Mouse (Mus musculus): ENCODE measurements around the gene Pak7.
"Not testable (repeated sequence)": the region's sequence is repeated elsewhere in the genome, so short reads cannot be mapped to it uniquely, and the experiment has no call there.

Pak7 gene

DNA sequence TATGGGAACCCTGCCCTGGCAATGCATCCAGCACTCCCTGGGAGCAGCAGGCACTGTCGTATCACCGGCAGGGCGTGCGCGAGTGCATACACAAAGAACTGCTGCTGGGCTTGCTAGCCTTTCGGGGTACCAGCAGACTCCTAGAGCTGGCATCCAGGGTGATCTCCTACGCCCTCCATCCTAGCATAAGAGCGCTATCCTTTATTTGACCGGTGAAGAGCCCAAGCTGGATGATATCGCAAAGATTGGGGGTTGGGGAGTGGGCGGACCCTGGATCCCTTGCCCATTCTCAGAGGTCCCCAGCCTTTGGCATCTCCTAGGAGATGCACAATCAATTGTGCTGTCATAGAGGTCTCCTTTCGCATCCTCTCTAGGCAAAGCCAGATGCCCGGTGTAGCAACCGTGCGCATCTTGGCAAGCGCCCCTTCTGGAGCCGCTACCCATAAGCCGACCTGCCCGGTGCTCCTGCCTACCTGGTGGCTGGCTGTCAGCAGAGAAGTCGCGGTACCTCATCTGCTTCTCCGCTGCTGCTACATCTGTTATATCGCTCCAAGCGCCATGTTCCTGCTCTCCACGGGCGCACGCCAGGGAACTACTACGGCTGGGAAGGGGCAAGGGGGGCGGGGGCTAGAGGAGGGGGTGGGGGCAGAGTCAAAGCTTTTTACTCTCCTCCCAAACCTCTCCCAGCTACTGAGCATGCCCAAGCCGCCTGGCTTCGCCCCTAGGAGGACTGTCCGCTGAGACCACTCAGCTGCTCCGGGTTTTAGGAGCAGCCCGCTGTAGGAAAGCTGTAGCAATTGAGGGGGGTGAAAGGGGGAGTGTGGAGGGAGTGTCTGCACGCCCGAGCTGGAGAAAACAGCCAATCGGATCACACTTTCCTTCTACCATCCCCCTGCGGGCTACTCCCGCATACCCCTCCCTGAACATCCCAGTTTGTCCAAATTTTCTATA, at the start of gene Pak7:
Gene Pak7, minus strand, starts transcription at position 787 of the 951 bp plus-strand sequence.
- peak; percentile 71 to 81 for DNase-seq (ENCODE audit: low spot score in 2 of 2)

DNA sequence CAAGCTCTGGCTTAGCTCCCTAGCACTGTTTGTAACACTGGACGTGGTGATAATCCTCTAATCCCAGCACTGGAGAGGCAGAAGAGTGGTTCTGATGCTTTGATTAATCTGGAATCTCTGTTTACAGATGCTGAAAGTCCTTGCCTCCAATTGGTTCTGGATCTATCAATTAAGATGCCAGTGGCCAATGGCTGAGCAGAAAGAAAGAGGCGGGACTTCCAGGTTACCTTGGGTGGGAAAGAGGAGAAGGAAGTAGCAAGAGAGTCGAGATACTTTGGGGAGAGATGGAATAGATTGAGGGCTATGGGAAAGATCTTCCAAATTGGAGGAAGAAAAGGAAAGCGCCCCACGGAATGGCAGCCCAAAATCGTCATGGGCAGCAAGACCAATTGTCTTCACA, 37.8 kb upstream of the Pak7 start:
- no peak for DNase-seq (ENCODE audit: low spot score in 2 of 2)

- no peak for DNase-seq (ENCODE audit: low spot score in 2 of 2)
These were observed 31.8 kb upstream of the Pak7 start for GRCm38 (mm10) chr2:136419543-136419942.

DNA sequence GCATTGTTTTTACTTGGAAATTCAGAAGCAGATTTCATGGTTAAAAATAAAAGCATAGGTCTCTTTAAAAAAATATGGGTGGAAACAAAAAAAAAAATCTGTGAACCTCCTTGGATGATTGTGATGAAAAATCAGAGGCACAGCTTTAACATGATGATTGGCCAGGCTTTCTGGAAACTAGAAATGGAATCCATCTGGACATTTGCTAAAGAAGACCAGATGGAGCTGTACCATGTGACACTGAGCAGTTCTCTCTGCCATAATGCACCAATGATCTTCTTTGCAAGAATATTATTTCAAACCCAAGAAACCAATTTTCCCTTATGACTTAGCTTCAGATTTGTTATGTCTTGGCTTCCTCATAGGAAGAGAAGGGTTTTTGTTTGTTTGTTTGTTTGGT, 28.6 kb upstream of the Pak7 start:
- peak in 1 of 2 experiments; percentile 25 for DNase-seq (ENCODE audit: low spot score in 2 of 2)

- peak; percentile 16 to 58 for DNase-seq (ENCODE audit: low spot score in 2 of 2)
These were observed 14.8 kb upstream of the Pak7 start for GRCm38 (mm10) chr2:136402587-136402986.

- DNase-seq (ENCODE audit: low spot score in 2 of 2) = no peak
These were observed 12.4 kb downstream of the Pak7 start for GRCm38 (mm10) chr2:136375318-136375717.

DNA sequence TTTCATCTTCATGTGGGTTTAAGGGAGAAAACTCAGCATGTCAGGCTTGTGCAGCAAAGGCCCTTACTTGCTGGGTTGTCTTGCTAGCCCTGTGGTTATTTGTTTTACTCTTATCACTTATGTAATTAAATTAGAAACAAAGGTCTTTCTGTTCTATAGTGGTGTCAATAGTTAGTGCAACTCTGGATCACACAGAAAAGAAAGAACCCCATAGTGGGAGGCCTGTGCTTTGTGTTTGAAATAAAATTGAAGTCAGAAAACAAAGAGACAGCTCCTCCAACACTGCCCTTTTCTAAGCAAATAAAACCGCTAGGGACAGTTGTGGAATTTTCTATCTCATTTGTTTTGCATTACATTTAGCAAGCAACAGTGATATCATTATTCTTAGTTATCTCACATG, 15.4 kb downstream of the Pak7 start:
- DNase-seq (ENCODE audit: low spot score in 2 of 2) = no peak

DNA sequence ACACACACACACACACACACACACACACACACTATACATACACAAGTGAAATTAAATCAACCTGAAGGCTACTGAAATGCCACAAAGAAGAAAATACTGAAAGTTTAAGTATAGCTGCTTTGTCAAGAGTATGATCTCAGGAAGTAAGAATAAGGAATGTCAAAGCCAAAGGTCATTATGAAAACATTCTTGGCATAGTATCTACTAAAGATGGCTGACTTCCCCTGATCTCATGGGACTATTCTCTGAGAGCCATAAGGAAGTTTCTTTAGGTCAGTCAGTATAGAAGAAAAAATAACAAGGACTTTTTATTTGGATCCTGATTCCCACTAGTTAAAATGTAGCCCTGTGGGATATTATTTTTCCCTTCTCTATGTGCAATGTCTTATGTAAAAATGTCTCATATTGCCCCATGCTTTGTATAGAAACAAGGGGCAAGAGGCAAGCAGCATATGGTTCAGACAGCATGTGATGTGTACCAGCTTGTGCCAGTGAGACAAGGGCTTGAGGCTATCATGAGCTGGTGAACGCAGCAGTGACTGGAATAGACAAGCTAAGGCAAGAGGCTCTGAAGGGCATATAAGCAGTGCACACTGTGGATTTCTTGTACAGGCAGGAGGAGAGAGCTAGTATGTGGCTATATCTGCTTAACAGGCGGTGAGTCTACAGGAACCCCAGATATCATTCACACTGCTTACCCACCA, 36.2 kb downstream of the Pak7 start:
- DNase-seq (ENCODE audit: low spot score in 2 of 2) = no peak

GRCm38 (mm10) chr2:136350459-136350858, 37.3 kb downstream of the Pak7 start:
- no peak for DNase-seq (ENCODE audit: low spot score in 2 of 2)

GRCm38 (mm10) chr2:136349671-136350275, 38.0 kb downstream of the Pak7 start:
- no peak for DNase-seq (ENCODE audit: low spot score in 2 of 2)

DNA sequence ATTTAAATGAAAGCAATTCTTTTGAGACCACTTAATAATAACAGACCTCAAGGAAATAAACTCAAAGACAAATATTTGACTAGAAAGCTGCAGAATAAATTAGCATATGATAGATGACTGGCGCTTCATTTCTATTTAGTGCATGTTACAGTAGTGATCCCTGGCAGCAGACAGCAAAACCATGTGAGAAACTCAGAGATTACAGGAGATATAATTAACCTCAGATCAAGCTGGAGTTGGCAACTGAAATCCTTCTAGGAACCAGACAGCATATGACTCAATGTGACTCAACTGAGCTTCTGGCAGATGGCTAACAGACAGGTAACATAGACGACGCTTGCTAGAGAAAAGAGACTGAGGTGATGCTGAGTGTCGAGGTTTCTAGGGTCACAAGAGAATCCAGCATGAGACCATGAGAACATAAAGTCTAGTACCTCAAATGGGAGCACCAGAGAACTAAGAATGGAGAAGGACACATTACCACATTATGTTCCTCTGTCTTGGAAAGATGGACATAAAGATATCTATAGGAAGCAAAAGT, 43.5 kb downstream of the Pak7 start:
- not testable (repeated sequence) for DNase-seq (ENCODE audit: low spot score in 2 of 2)

GRCm38 (mm10) chr2:136329974-136330373, 57.8 kb downstream of the Pak7 start:
- DNase-seq (ENCODE audit: low spot score in 2 of 2) = no peak

GRCm38 (mm10) chr2:136325646-136326045, 62.1 kb downstream of the Pak7 start:
- DNase-seq (ENCODE audit: low spot score in 2 of 2) = no peak

- DNase-seq (ENCODE audit: low spot score in 2 of 2) = no peak
These were observed 78.5 kb downstream of the Pak7 start for GRCm38 (mm10) chr2:136309313-136309712.

- no peak for DNase-seq (ENCODE audit: low spot score in 2 of 2)
These were observed 79.0 kb downstream of the Pak7 start for GRCm38 (mm10) chr2:136308743-136309142.

GRCm38 (mm10) chr2:136302201-136302600, 85.6 kb downstream of the Pak7 start:
- no peak for DNase-seq (ENCODE audit: low spot score in 2 of 2)

GRCm38 (mm10) chr2:136301406-136301805, 86.4 kb downstream of the Pak7 start:
- peak; percentile 9 to 49 for DNase-seq (ENCODE audit: low spot score in 2 of 2)

DNA sequence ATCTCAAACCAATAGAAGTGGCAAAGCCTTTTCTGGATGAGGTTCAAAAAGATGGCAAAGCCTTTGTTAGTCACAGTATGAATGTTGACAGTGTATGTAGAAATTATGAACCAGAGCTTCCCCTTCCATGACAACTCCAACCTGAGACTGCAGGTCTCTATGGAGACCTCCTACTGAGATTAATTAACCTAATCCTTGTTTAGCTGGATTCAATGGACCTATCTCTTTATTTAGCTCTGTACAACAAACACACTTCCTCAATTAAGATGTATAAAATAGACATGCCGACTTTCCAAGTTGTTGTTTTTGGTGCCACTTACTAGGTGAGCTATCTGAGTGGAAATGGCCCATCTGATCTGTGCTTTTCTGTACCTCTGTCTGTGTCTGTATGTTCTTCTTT, 90.4 kb downstream of the Pak7 start:
- no peak for DNase-seq (ENCODE audit: low spot score in 2 of 2)

GRCm38 (mm10) chr2:136282043-136282442, 105.7 kb downstream of the Pak7 start:
- DNase-seq (ENCODE audit: low spot score in 2 of 2) = no peak

GRCm38 (mm10) chr2:136241960-136242359, 145.8 kb downstream of the Pak7 start:
- not testable (repeated sequence) for DNase-seq (ENCODE audit: low spot score in 2 of 2)

GRCm38 (mm10) chr2:136231228-136231627, 156.5 kb downstream of the Pak7 start:
- no peak for DNase-seq (ENCODE audit: low spot score in 2 of 2)

- peak; percentile 14 to 36 for DNase-seq (ENCODE audit: low spot score in 2 of 2)
These were observed 183.7 kb downstream of the Pak7 start for GRCm38 (mm10) chr2:136204034-136204433.
